Mouse (Mus musculus) heart, adult 9 months (tissue): ENCODE measurements at regions not wholly inside any gene's neighbourhood (a gene's known extent, or its start where the extent isn't known, plus 50 kb on each side); places are given as distances from the start of the nearest gene placed in this dataset.
"Not testable (repeated sequence)": the region's sequence is repeated elsewhere in the genome, so short reads cannot be mapped to it uniquely, and the experiment has no call there.

Source experiments
- DNase-seq, 2 experiments: peaks; one replicate each; pipeline ENCODE4 v3.0.0; 2022; ENCODE audit warnings: low spot score in 2 of 2

- no peak for DNase-seq
These were observed 297.0 kb downstream of the Edem1 start for GRCm38 (mm10) chr6:109125447-109125846.

GRCm38 (mm10) chr6:109127203-109127602 lies 298.8 kb downstream of the Edem1 start:
- no peak for DNase-seq

- no peak for DNase-seq
These were observed 317.7 kb downstream of the Edem1 start for GRCm38 (mm10) chr6:109146111-109146510.

DNA sequence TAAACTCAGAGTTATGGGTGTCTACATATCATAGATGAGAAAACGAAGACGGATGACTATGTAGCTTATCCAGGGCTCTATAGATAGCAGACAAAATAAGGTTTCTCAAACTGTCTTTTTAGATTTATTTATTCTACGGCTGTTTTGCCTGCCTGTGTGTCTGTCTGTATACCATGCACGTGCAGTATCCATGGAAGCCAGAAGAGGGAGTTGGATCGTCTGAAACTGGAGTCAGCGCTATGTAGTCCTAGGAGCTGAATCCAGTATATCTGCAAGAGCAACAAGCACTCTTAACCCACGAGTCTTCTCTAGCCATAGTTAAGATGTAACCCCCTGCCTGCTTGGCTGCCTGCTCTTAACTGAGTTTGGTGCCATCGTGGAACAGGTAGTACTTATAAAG lies 320.6 kb downstream of the Edem1 start:
- no peak for DNase-seq

DNA sequence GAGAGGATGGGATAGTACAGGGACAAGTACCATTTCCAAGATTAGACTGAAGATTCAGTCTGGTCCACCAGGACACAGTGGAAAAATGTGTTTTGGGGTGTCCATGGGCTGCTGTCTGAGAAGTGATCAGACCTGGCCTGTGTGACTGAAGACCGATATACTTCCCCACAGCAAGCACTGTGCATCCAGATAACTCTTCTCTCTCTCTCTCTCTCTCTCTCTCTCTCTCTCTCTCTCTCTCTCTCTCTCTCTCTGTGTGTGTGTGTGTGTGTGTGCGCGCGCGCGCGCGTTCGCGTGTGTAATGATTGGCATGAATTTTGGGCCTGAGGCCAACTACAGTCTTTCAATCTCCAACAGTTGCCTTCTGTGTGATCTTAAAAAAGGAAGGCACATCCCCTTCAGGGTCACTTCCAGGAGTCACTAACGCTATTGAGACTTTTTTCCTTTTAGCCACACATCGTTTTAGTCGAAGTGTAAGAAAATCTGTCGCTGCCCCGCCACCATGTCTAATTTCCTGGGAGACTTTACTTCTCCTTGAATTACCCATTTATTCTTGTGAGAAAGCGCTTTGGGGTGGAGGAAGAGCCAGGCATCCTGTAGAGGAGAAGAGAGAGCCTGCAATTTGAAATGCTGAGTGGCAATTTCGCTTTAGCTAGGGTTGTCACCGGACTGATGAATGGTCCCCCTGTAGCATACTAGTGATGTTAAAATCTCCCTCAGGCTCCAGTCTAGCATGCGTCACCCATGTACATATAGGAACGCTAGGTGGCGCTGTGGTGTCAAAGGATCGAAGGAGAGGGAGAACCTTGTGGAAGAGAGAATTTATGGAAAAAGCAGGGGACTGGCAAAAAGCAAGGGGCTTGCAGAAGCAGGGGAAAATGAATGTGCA lies 321.8 kb downstream of the Edem1 start:
- peak; percentile 7 to 24 for DNase-seq

DNA sequence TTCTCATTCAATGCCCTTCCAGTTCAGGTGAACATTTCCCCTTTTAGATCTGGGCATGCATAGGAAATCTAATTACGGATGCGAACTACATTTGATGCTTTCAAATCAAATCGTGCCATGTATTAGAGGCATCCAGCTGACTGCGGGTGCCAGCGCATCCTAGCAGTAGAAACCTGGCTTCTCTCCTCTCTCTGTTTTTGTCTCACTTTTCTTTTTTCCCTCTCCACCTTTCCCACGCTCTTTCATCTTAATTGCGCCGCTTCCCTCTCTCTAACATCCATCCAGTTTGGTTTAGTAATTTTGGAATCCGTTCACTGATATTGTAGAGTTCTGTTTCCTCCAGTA lies 322.4 kb downstream of the Edem1 start:
- DNase-seq: no peak

GRCm38 (mm10) chr6:109153624-109154023 lies 325.2 kb downstream of the Edem1 start:
- DNase-seq: peak; percentile 12 to 13

DNA sequence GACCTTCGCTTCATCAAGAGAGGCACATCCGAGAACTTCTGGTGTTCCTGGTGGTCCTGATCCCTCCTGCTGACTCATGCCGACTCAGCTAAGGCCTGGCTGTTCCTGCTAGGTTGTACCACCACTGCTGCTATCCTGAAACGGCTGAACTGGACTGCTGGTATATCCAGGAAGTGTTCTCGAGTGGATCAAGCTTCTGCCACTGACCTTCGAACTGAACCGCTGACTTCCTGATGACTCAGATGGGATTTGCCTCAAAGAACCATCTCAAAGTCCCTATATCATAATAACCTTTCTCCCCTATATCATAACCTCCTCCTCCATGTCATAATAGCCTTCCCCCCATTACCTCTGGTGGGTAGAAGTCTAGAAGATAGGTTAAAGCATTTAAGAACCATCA lies 331.1 kb downstream of the Edem1 start:
- no peak for DNase-seq

DNA sequence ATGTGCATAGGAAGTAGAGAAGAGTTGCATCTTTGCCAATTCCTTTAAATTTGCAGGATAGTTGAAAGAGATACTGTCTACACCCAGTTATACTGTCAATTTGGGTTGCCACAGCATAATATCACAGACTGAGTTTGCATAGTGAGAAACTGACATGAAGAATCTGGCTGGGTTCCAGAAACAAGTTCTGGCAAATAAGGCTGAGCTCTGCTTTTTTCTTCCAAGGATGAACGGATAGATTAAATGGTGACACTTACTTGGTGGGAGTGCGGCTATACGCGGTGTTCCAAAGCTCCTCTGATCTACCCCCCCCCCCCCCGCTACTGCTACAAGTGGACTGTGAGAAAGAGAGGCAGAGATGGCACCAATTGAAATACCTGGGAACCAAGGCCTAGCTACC lies 339.0 kb downstream of the Edem1 start:
- DNase-seq: no peak

- DNase-seq: no peak
These were observed 343.8 kb downstream of the Edem1 start for GRCm38 (mm10) chr6:109172104-109172850.

DNA sequence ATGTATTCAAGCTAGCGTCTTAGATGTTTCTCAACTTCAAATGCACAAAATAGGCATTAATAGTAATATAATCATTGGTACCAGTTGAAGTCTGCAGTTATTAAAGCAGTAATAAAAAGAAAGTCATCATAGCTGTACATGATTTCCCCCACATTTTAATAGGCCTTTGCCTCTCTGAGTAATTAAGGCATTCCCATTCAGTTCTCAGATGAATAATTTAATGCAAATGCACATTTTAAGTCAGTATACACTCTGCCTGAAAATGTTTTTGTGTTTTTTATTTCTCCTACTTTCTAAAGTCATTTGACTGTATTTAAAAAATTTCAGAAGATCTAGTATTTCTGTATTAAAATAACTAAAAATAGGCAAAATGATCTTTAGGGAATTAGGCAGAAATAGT lies 344.6 kb downstream of the Edem1 start:
- no peak for DNase-seq

- no peak for DNase-seq
These were observed 348.4 kb downstream of the Edem1 start for GRCm38 (mm10) chr6:109176876-109177275.

DNA sequence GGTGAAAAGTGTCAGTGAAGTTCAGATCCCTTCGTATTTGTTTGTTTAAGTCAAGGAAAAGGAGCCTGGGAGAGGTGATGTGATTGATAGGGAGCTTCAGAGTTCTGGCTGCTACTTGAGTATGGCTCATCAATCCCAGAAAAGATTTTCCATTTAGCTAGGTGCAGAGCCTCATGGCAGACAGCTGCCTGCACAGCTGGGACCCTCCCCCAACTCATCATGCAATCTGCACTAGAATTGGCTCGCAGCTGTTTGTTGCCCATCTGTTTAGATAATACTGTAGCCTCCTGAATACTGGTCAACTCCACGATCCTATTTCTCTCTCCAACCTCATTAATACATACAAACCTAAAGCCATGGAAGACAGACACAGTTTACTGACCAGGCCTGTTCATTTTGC lies 354.4 kb downstream of the Edem1 start:
- DNase-seq: no peak

- not testable (repeated sequence) for DNase-seq
These were observed 364.6 kb downstream of the Edem1 start for GRCm38 (mm10) chr6:109193061-109193460.

DNA sequence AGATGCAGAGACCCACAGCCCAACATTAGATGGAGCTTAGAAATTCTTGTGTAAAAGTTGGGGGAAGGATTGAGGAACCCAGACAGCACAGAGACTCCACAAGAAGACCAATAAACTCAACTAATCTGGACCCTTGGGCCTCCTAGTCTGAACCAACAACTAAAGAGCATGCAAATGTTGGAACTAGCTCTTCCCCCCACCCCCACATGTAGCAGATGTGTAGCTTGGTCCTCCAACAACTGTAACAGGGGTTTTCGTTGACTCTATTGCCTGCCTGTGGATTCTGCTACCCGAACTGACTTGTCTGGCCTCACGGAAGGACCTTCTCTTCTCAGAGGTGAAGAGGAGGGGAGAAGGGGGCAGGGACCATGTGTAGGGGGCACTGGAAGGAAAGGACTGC lies 365.2 kb downstream of the Edem1 start:
- DNase-seq: no peak

GRCm38 (mm10) chr6:109209699-109210098 lies 381.3 kb downstream of the Edem1 start:
- no peak for DNase-seq

DNA sequence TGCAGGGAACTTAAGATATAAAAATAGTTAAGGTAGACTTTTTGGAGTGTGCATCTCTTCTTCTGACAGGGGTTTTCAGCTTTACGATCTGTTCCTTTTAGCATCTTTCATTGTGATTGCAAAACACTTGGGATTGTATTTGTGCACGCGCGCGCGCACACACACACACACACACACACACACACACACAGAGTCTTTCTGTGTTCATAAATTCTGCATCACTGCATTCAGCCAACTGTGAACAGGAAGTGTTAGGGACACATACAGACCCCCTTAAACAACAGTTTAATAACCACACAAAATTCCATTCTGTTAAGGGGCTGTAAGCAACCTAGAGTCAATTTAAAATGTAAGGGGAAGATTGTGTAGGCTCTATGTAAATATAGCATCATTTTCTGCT lies 401.9 kb downstream of the Edem1 start:
- no peak for DNase-seq

GRCm38 (mm10) chr6:109233426-109233825 lies 405.0 kb downstream of the Edem1 start:
- DNase-seq: no peak

- no peak for DNase-seq
These were observed 417.2 kb downstream of the Edem1 start for GRCm38 (mm10) chr6:109245666-109246065.

GRCm38 (mm10) chr6:109246510-109246909 lies 418.1 kb downstream of the Edem1 start:
- DNase-seq: not testable (repeated sequence)
